ENCODE assay signal across 24 mouse cellular contexts in the genomic region with DNA sequence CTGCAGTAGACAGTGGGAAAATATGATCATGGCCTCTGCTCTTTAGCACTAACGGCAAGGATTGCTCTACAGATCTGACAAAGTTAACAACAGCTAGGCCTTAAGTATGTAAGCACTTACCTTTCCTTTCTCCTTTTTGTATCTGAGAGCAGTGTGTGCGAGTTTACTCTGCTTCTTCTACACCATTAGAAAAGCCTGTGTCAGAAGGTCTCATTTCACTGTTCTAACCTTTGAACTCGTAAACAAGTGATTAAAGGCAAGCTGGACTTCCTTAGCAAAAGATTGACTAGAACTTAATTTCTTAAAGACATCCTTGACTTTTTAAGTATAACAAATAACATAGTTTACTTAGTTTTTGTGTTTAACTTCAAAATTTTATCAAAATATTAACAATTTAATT. TPM values are rescaled to one million over a fixed set of nuclear protein-coding genes. Genes with fewer than 3 reads are reported as not detected.
DNase-seq lines count a peak whose midpoint lies in the region; ATAC-seq and TF ChIP-seq lines count a peak whose summit lies in the region.
"Had no signal": no experiment of that assay in that cellular context is flagged by ENCODE, and none has a peak within 500 bp of the region (broad histone marks: within the 10 kb centered on the region; RNA-seq: fewer than 3 reads in every experiment).

A gene (minus strand): TSS at position 225 of the 400 bp plus-strand sequence.

- no peak within 1 kb of the TSS for H3K9ac ChIP-seq in kidney, embryonic 14.5 days (ENCODE audit: low read depth, low read length)
- H3K9ac ChIP-seq in kidney, embryonic 16.5 days (replicated peaks; ENCODE audit: low read length): no peak within 1 kb of the TSS
- H3K9ac ChIP-seq: embryonic facial prominence, embryonic 12.5 days; heart, embryonic 15.5 days had no signal

- 60% methylated on average over 3 of the region's 3 CpGs for WGBS in kidney, adult 2 months
- 84% methylated on average over 3 of the region's 3 CpGs for WGBS in kidney, embryonic 14.5 days
- 80% methylated on average over 3 of the region's 3 CpGs for WGBS in kidney, embryonic 16.5 days

- no peak within 1 kb of the TSS for H3K4me2 ChIP-seq in kidney, embryonic 14.5 days (replicated peaks; ENCODE audit: low read depth, low read length)
- no peak within 1 kb of the TSS for H3K4me2 ChIP-seq in kidney, embryonic 16.5 days (replicated peaks; ENCODE audit: low read depth, low read length)
- H3K4me2 ChIP-seq: embryonic facial prominence, embryonic 12.5 days; heart, embryonic 11.5 days; heart, embryonic 15.5 days had no signal

- ATAC-seq in kidney, embryonic 14.5 days (ENCODE audit: low FRiP score, low TSS enrichment): no peak
- ATAC-seq in kidney, embryonic 16.5 days (ENCODE audit: low FRiP score, low TSS enrichment): no peak
- no peak for ATAC-seq in megakaryocyte progenitor cell, adult 5-6 weeks (replicated peaks; ENCODE audit: poor library complexity)
- ATAC-seq: forebrain, embryonic 16.5 days had no signal

- no peaks in the 10 kb centered on the region; the same call in 1 of the 2 replicates for H3K4me1 ChIP-seq in kidney, adult 2 months (ENCODE audit: control insufficient read depth, insufficient read depth, low read length)
- H3K4me1 ChIP-seq in kidney, embryonic 14.5 days (ENCODE audit: control insufficient read depth, insufficient read depth, low read length): no peaks in the 10 kb centered on the region
- H3K4me1 ChIP-seq in kidney, embryonic 16.5 days (ENCODE audit: insufficient read depth, low read length): no peaks in the 10 kb centered on the region
- H3K4me1 ChIP-seq: embryonic facial prominence, embryonic 12.5 days; heart, embryonic 15.5 days had no signal

- H3K36me3 ChIP-seq in kidney, adult 2 months (ENCODE audit: control insufficient read depth, insufficient read depth, low read length): no peaks in the 10 kb centered on the region
- peaks cover 6% of the 10 kb centered on the region; the same call in 1 of the 2 replicates for H3K36me3 ChIP-seq in kidney, embryonic 14.5 days (ENCODE audit: control insufficient read depth, insufficient read depth, low read length)
- H3K36me3 ChIP-seq in kidney, embryonic 16.5 days (ENCODE audit: insufficient read depth, low read length): peaks cover 6% of the 10 kb centered on the region

- H3K9me3 ChIP-seq in kidney, embryonic 14.5 days (ENCODE audit: control insufficient read depth, low read length): no peaks in the 10 kb centered on the region
- no peaks in the 10 kb centered on the region for H3K9me3 ChIP-seq in kidney, embryonic 16.5 days (ENCODE audit: low read length)
- H3K9me3 ChIP-seq: embryonic facial prominence, embryonic 12.5 days; heart, embryonic 15.5 days had no signal

- no peaks in the 10 kb centered on the region for H3K27me3 ChIP-seq in kidney, adult 2 months (replicated peaks; ENCODE audit: control insufficient read depth, insufficient read depth, low read length)
- H3K27me3 ChIP-seq in kidney, embryonic 14.5 days (ENCODE audit: control insufficient read depth, insufficient read depth, low read length): no peaks in the 10 kb centered on the region
- H3K27me3 ChIP-seq in kidney, embryonic 16.5 days (ENCODE audit: insufficient read depth, low read length): no peaks in the 10 kb centered on the region
- H3K27me3 ChIP-seq: embryonic facial prominence, embryonic 12.5 days; heart, embryonic 15.5 days had no signal

- no peak for TF ChIP-seq POLR2A in kidney, adult 2 months (IDR thresholded peaks at IDR 0.05; ENCODE audit: low read depth, low read length)

- H3K27ac ChIP-seq in kidney, adult 2 months (ENCODE audit: insufficient read depth, low read depth, low read length): peak within 1 kb of the TSS; percentile 78
- no peak within 1 kb of the TSS for H3K27ac ChIP-seq in kidney, embryonic 14.5 days (ENCODE audit: low read depth, low read length)
- no peak within 1 kb of the TSS for H3K27ac ChIP-seq in kidney, embryonic 16.5 days (ENCODE audit: low read length)
- H3K27ac ChIP-seq: embryonic facial prominence, embryonic 12.5 days; heart, embryonic 15.5 days had no signal

- DNase-seq in kidney, adult 2 months: peak; percentile 73
- peak; percentile 12 for DNase-seq in kidney, postnatal 14 days
- DNase-seq in kidney, postnatal 36 days: peak; percentile 5 to 51
- DNase-seq in thymus, postnatal 4 days: no peak
- DNase-seq: adrenal gland, postnatal 10 days; cerebellum, adult 11 months; cerebellum, adult 8-10 months; cerebellum, postnatal 25 days; gastrocnemius, postnatal 10 days; heart, adult 18-20 months; heart, postnatal 14 days had no signal

- H3K4me3 ChIP-seq in kidney, adult 2 months (ENCODE audit: insufficient read depth, low read depth, low read length): peak within 1 kb of the TSS; percentile 53
- H3K4me3 ChIP-seq in kidney, embryonic 14.5 days (ENCODE audit: low read length): no peak within 1 kb of the TSS
- no peak within 1 kb of the TSS for H3K4me3 ChIP-seq in kidney, embryonic 16.5 days (ENCODE audit: low read length)
- H3K4me3 ChIP-seq: embryonic facial prominence, embryonic 12.5 days; heart, embryonic 15.5 days had no signal

- TF ChIP-seq CTCF in kidney, adult 2 months (conservative IDR thresholded peaks at IDR 0.05; ENCODE audit: insufficient read depth, insufficient read length, low read depth, low read length): no peak

RNA-seq across cellular contexts. Expression of the gene that starts here (rescaled TPM):
- 37.0 and 47.2 TPM in 2 replicates for polyA plus RNA-seq in kidney, adult 2 months (2012; rRNA removed)
- polyA plus RNA-seq in kidney, embryonic 14.5 days (2014; fragmentation: Nextera tagmentation; extraction: Ambion mirVana): 1.1 and 1.2 TPM in 2 replicates
- polyA plus RNA-seq in kidney, embryonic 16.5 days (2015; fragmentation: Nextera tagmentation; extraction: Ambion mirVana): 4.6 and 4.8 TPM in 2 replicates
- total RNA-seq in megakaryocyte progenitor cell, adult 5-6 weeks (2015): not detected in 2 replicates
- total RNA-seq in megakaryocyte progenitor cell, adult 5-6 weeks (2017): not detected in 2 replicates
- total RNA-seq: adrenal gland, postnatal 10 days; gastrocnemius, postnatal 10 days; gastrocnemius, postnatal 4 days; heart, adult 18-20 months; heart, postnatal 14 days; hematopoietic stem cell, adult 5-6 weeks; MEL had no signal
- polyA plus RNA-seq: brain, embryonic 14.5 days; cortical plate, adult 2 months; frontal cortex, adult 2 months had no signal
